Mouse (Mus musculus) midbrain, postnatal 0 days (tissue): ENCODE data around the gene Npr2. TPM values are rescaled to one million over a fixed set of nuclear protein-coding genes. Genes with fewer than 3 reads are reported as not detected.

ENCODE experiments used
- ATAC-seq: fragments of 200-750 bp; cut with Nextera tagmentation; 2 replicates; pipeline ENCODE4 v1.8.0; 2017; ENCODE audit warnings: moderate number of reproducible peaks, mild to moderate bottlenecking, moderate TSS enrichment, moderate library complexity; ENCODE audit not compliant: low FRiP score
- DNase-seq: peaks from one replicate; pipeline ENCODE4 v3.0.0-alpha.2; 2015; ENCODE audit warnings: low spot score
- H3K27ac ChIP-seq: fragments of 300-500 bp; sonication (generic); 2 replicates; pipeline ENCODE4 v1.5.1; 2014; ENCODE audit warnings: low read depth, mild to moderate bottlenecking, low read length, mixed read lengths
- H3K27me3 ChIP-seq: fragments of 300-500 bp; sonication (generic); 2 replicates; pipeline ENCODE4 v1.6.1; 2014; ENCODE audit warnings: low read length, control low read depth, mixed read lengths; ENCODE audit not compliant: insufficient read depth
- H3K36me3 ChIP-seq: fragments of 300-500 bp; sonication (generic); 2 replicates; pipeline ENCODE4 v1.6.1; 2014; ENCODE audit warnings: low read length, control low read depth, mixed read lengths; ENCODE audit not compliant: insufficient read depth
- H3K4me1 ChIP-seq: fragments of 300-500 bp; sonication (generic); 2 replicates; pipeline ENCODE4 v1.6.1; 2014; ENCODE audit warnings: mild to moderate bottlenecking, control low read depth, antibody characterized with exemption, low read length, mixed read lengths; ENCODE audit not compliant: insufficient read depth
- H3K4me2 ChIP-seq: fragments of 300-500 bp; sonication (generic); 2 replicates; pipeline ENCODE4 v1.6.1; 2014; ENCODE audit warnings: low read depth, mild to moderate bottlenecking, low read length, mixed read lengths; ENCODE audit not compliant: poor library complexity, severe bottlenecking
- H3K4me3 ChIP-seq: fragments of 300-500 bp; sonication (generic); 2 replicates; pipeline ENCODE4 v1.5.1; 2014; ENCODE audit warnings: low read depth, mild to moderate bottlenecking, low read length, moderate library complexity
- H3K9ac ChIP-seq: fragments of 300-500 bp; sonication (generic); replicated peaks from 2 replicates; pipeline ENCODE4 v1.6.1; 2014; ENCODE audit warnings: mild to moderate bottlenecking, low read length, moderate library complexity, mixed read lengths; ENCODE audit not compliant: poor library complexity, severe bottlenecking
- H3K9me3 ChIP-seq: fragments of 300-500 bp; sonication (generic); 2 replicates; pipeline ENCODE4 v1.6.1; 2016; ENCODE audit warnings: low read length, control low read depth
- CTCF ChIP-seq: IDR thresholded peaks from 2 replicates; pipeline ENCODE4 v1.5.1; 2016; ENCODE audit warnings: antibody characterized with exemption, mild to moderate bottlenecking
- WGBS: fragments of 180-500 bp; shearing (Covaris S2); extraction: QIAGEN DNeasy Blood & Tissue Kit; methylation state at CpG from one replicate; pipeline ENCODE4 v1.1.7; 2014; 5-methylcytosine and 5-hydroxymethylcytosine counted together
- polyA plus RNA-seq: library from polyadenylated mRNA; unstranded; fragments of >200 nt; fragmentation: Nextera tagmentation; extraction: Ambion mirVana; gene quantifications from 2 replicates; pipeline ENCODE4 v1.2.1, GENCODE M21; 2015
- total RNA-seq: library from RNA; depleted of rRNA; stranded (reverse); fragments of >200 nt; gene quantifications from 2 replicates; pipeline ENCODE4 v1.2.3, GENCODE M21; 2014

The Npr2 gene
- total and polyA plus RNA-seq, 2 experiments from 2014 or later: 8.6 to 30.5 TPM

GRCm38 (mm10) chr4:43631956-43632920 is 503 bp downstream of the Npr2 start:
- Histone ChIP-seq H3K27ac (peak overlapping the region; percentile 77), H3K4me1 (peaks cover 23% of the 10 kb centered on the region), H3K27me3 (no peaks in the 10 kb centered on the region), H3K36me3 (no peaks in the 10 kb centered on the region), H3K4me2 (peak overlapping the region; percentile 97), H3K9me3 (no peaks in the 10 kb centered on the region), H3K4me3 (peak overlapping the region; percentile 57), H3K9ac (peak overlapping the region; percentile 90)
- no peak for DNase-seq
- TF ChIP-seq CTCF: no peak
- 52% methylated on average over 42 of the region's 42 CpGs for WGBS
- ATAC-seq: peak; percentile 17

DNA sequence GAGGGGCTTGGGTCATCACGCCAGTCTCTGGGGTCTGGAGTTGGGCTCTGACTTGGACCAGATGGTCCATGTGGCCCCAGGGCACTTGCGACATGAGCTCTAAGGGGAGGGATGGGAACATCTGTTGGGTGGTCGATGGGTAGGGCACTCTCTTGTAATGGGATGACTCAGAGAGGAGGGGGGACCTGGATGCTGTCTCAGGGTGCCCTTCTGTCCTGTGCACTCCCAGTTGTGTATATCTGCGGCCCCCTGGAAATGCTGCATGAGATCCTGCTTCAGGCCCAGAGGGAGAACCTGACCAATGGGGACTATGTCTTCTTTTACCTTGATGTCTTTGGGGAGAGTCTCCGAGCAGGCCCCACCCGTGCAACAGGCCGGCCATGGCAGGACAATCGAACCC is 1.6 kb downstream of the Npr2 start:
- no peak for DNase-seq
- WGBS: 79% methylated on average over 8 of the region's 8 CpGs

DNA sequence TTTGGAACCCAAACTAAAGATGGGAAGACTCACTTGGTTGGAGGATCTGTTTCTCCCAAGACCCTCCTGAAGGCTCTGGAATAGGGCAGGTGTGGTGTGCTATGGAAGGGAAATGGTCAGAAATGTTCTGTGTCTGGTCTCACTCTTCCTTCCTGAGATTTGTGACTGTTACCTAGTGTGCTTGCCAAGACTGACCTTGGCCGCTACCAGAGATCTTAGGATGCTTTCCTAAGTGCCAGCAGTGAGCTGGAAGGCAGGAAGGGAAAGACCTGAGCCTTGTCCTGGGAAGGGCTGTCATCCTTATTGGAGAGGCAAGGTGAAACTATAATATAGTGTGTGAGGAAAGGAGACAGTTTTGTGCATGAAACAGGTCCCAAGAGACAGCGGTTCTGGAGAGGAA is 2.0 kb downstream of the Npr2 start:
- H3K27ac ChIP-seq: no peak overlapping the region
- WGBS: 92% methylated on average over 2 of the region's 2 CpGs
- no peak for TF ChIP-seq CTCF
- H3K27me3 ChIP-seq: no peaks in the 10 kb centered on the region
- no peak overlapping the region for H3K9ac ChIP-seq
- no peak for ATAC-seq
- no peaks in the 10 kb centered on the region for H3K9me3 ChIP-seq
- no peaks in the 10 kb centered on the region for H3K36me3 ChIP-seq
- H3K4me1 ChIP-seq: peaks cover 23% of the 10 kb centered on the region
- H3K4me3 ChIP-seq: no peak overlapping the region
- no peak for DNase-seq
- 0 out of 2 replicates have a peak overlapping the region, but pooled peaks have one; percentile 1 for H3K4me2 ChIP-seq

More for the DNA sequence above, 1.6 kb downstream of the Npr2 start:
- Histone ChIP-seq H3K27ac (no peak overlapping the region), H3K4me2 (peak overlapping the region; percentile 1; the same call in 1 of the 2 replicates), H3K27me3 (no peaks in the 10 kb centered on the region), H3K4me1 (peaks cover 23% of the 10 kb centered on the region), H3K36me3 (no peaks in the 10 kb centered on the region), H3K9me3 (no peaks in the 10 kb centered on the region), H3K4me3 (no peak overlapping the region), H3K9ac (no peak overlapping the region)
- no peak for ATAC-seq
- no peak for TF ChIP-seq CTCF

- H3K36me3 ChIP-seq: no peaks in the 10 kb centered on the region
- TF ChIP-seq CTCF: no peak
- H3K9me3 ChIP-seq: no peaks in the 10 kb centered on the region
- no peak overlapping the region for H3K9ac ChIP-seq
- H3K27ac ChIP-seq: no peak overlapping the region
- DNase-seq (no peak), ATAC-seq (no peak)
- WGBS: 86% methylated on average over 7 of the region's 7 CpGs
- no peak overlapping the region for H3K4me3 ChIP-seq
- H3K27me3 ChIP-seq: no peaks in the 10 kb centered on the region
- peaks cover 23% of the 10 kb centered on the region for H3K4me1 ChIP-seq
- H3K4me2 ChIP-seq: no peak overlapping the region
Observed at GRCm38 (mm10) chr4:43634621-43635374, 3.1 kb downstream of the Npr2 start.

- TF ChIP-seq CTCF: no peak
- no peak for DNase-seq
- Histone ChIP-seq H3K4me2 (no peak overlapping the region), H3K9ac (no peak overlapping the region), H3K4me1 (peaks cover 19% of the 10 kb centered on the region), H3K27me3 (no peaks in the 10 kb centered on the region), H3K4me3 (no peak overlapping the region), H3K27ac (no peak overlapping the region), H3K36me3 (no peaks in the 10 kb centered on the region), H3K9me3 (no peaks in the 10 kb centered on the region)
- ATAC-seq: no peak
- WGBS: 75% methylated on average over 6 of the region's 6 CpGs
Observed at GRCm38 (mm10) chr4:43636751-43637150, 5.0 kb downstream of the Npr2 start.
